Comparison of ENCODE assay signal across 9 mouse cellular contexts in the genomic region with DNA sequence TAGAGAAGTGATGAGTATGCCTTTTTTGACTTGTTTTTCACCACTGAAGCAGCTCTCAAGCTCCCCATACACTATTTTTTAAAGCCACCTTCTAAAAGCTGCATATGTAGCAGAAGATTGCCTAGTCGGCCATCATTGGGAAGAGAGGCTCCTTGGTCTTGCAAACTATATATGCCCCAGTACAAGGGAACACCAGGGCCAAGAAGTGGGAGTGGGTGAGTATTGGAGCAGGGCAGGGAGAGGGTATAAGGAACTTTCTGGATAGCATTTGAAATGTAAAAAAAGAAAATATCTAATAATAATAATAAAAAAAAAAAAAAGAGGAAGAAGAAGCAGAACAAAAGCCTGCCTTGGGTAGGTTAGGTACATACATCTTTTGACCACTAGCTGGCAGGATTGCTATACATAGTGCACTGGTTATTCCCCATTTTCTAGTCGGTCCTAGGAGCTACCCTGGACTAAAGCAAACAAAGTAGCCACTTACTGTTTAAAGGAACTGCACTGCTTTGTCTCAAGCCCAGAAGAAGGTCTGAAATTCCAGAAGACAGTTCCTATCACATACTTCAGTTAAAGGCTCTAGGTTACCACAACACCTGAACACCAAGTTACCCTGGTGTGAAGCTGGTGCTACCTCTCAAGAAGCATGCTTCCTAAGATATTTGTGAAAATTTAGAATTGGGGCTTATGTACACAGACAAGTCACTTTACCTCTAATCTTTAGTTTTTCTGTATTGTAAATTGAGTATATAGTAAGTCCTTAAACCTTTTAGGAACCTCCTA.
DNase-seq lines count a peak whose midpoint lies in the region; ATAC-seq and TF ChIP-seq lines count a peak whose summit lies in the region.
"Had no signal": no experiment of that assay in that cellular context is flagged by ENCODE, and none has a peak within 500 bp of the region (broad histone marks: within the 10 kb centered on the region; RNA-seq: fewer than 3 reads in every experiment).

No protein-coding gene starts in this region.

- 26% methylated on average over 2 of the region's 2 CpGs for WGBS in heart, embryonic 15.5 days
- 30% methylated on average over 2 of the region's 2 CpGs for WGBS in kidney, embryonic 14.5 days
- 48% methylated on average over 2 of the region's 2 CpGs for WGBS in midbrain, postnatal 0 days

- no peaks in the 10 kb centered on the region for H3K9me3 ChIP-seq in heart, embryonic 15.5 days (replicated peaks)
- H3K9me3 ChIP-seq in ES-Bruce4 (replicated peaks; ENCODE audit: control insufficient read depth, insufficient read depth, low read length, poor library complexity, severe bottlenecking), result no peaks in the 10 kb centered on the region
- H3K9me3 ChIP-seq in kidney, embryonic 14.5 days (ENCODE audit: control insufficient read depth, low read length), result no peaks in the 10 kb centered on the region
- no peaks in the 10 kb centered on the region for H3K9me3 ChIP-seq in midbrain, postnatal 0 days (ENCODE audit: low read length)
- H3K9me3 ChIP-seq: embryonic facial prominence, embryonic 12.5 days had no signal

- H3K27ac ChIP-seq in heart, embryonic 15.5 days, result no peak overlapping the region
- H3K27ac ChIP-seq in ES-Bruce4 (ENCODE audit: insufficient read depth, low read length), result no peak overlapping the region
- no peak overlapping the region for H3K27ac ChIP-seq in kidney, embryonic 14.5 days (ENCODE audit: low read depth, low read length)
- H3K27ac ChIP-seq in midbrain, postnatal 0 days (ENCODE audit: low read depth, low read length), result no peak overlapping the region
- H3K27ac ChIP-seq: embryonic facial prominence, embryonic 12.5 days had no signal

- H3K9ac ChIP-seq in heart, embryonic 15.5 days, result no peak overlapping the region
- H3K9ac ChIP-seq in ES-Bruce4 (ENCODE audit: low read depth, poor library complexity, severe bottlenecking), result no peak overlapping the region
- no peak overlapping the region for H3K9ac ChIP-seq in kidney, embryonic 14.5 days (ENCODE audit: low read depth, low read length)
- no peak overlapping the region for H3K9ac ChIP-seq in midbrain, postnatal 0 days (replicated peaks; ENCODE audit: low read length, poor library complexity, severe bottlenecking)
- H3K9ac ChIP-seq: embryonic facial prominence, embryonic 12.5 days had no signal

- H3K4me2 ChIP-seq in heart, embryonic 15.5 days, result no peak overlapping the region
- H3K4me2 ChIP-seq in kidney, embryonic 14.5 days (replicated peaks; ENCODE audit: low read depth, low read length), result no peak overlapping the region
- H3K4me2 ChIP-seq in midbrain, postnatal 0 days (ENCODE audit: low read depth, low read length, poor library complexity, severe bottlenecking), result no peak overlapping the region
- H3K4me2 ChIP-seq: embryonic facial prominence, embryonic 12.5 days had no signal

- no peaks in the 10 kb centered on the region for H3K36me3 ChIP-seq in heart, embryonic 15.5 days
- no peaks in the 10 kb centered on the region for H3K36me3 ChIP-seq in ES-Bruce4 (ENCODE audit: control insufficient read depth, insufficient read depth, low read length, poor library complexity, severe bottlenecking)
- no peaks in the 10 kb centered on the region for H3K36me3 ChIP-seq in kidney, embryonic 14.5 days (ENCODE audit: control insufficient read depth, insufficient read depth, low read length)
- H3K36me3 ChIP-seq in midbrain, postnatal 0 days (ENCODE audit: insufficient read depth, low read length), result no peaks in the 10 kb centered on the region
- H3K36me3 ChIP-seq: embryonic facial prominence, embryonic 12.5 days had no signal

- no peak overlapping the region for H3K4me3 ChIP-seq in heart, embryonic 15.5 days
- no peak overlapping the region for H3K4me3 ChIP-seq in ES-Bruce4 (ENCODE audit: low read depth, low read length)
- no peak overlapping the region for H3K4me3 ChIP-seq in kidney, embryonic 14.5 days (ENCODE audit: low read length)
- no peak overlapping the region for H3K4me3 ChIP-seq in midbrain, postnatal 0 days (ENCODE audit: low read depth, low read length)
- H3K4me3 ChIP-seq: embryonic facial prominence, embryonic 12.5 days had no signal

- DNase-seq in heart, adult 11 months, result no peak
- DNase-seq in embryo, embryonic 9.5 days (ENCODE audit: extremely low spot score), result peak; percentile 45
- peak; percentile 3 for DNase-seq in midbrain, postnatal 0 days (ENCODE audit: low spot score)
- DNase-seq in cerebellum, adult 9-11 months, result no peak
- DNase-seq in gastrocnemius, postnatal 10 days, result no peak

- peak; percentile 8 for TF ChIP-seq CTCF in ES-Bruce4 (IDR thresholded peaks at IDR 0.05; ENCODE audit: low read depth, low read length)
- TF ChIP-seq CTCF in midbrain, postnatal 0 days (IDR thresholded peaks at IDR 0.05), result peak; percentile 59

- TF ChIP-seq POLR2A in ES-Bruce4 (IDR thresholded peaks at IDR 0.05; ENCODE audit: insufficient read depth, low read length), result no peak

- no peaks in the 10 kb centered on the region for H3K27me3 ChIP-seq in heart, embryonic 15.5 days
- H3K27me3 ChIP-seq in ES-Bruce4 (ENCODE audit: control insufficient read depth, insufficient read depth, low read length, poor library complexity, severe bottlenecking), result no peaks in the 10 kb centered on the region
- no peaks in the 10 kb centered on the region for H3K27me3 ChIP-seq in kidney, embryonic 14.5 days (ENCODE audit: control insufficient read depth, insufficient read depth, low read length)
- H3K27me3 ChIP-seq in midbrain, postnatal 0 days (ENCODE audit: insufficient read depth, low read length), result no peaks in the 10 kb centered on the region
- H3K27me3 ChIP-seq: embryonic facial prominence, embryonic 12.5 days had no signal

- H3K4me1 ChIP-seq in heart, embryonic 15.5 days (replicated peaks), result no peaks in the 10 kb centered on the region
- no peaks in the 10 kb centered on the region for H3K4me1 ChIP-seq in ES-Bruce4 (ENCODE audit: control insufficient read depth, insufficient read depth, low read length)
- H3K4me1 ChIP-seq in kidney, embryonic 14.5 days (ENCODE audit: control insufficient read depth, insufficient read depth, low read length), result no peaks in the 10 kb centered on the region
- H3K4me1 ChIP-seq in midbrain, postnatal 0 days (ENCODE audit: insufficient read depth, low read length), result no peaks in the 10 kb centered on the region
- H3K4me1 ChIP-seq: embryonic facial prominence, embryonic 12.5 days had no signal

- ATAC-seq in heart, embryonic 15.5 days (replicated peaks; ENCODE audit: insufficient number of reproducible peaks, insufficient read depth, low FRiP score, low read depth), result 0 out of 2 replicates have a peak, but pooled peaks have one; percentile 66
- ATAC-seq in kidney, embryonic 14.5 days (ENCODE audit: low FRiP score, low TSS enrichment), result peak; percentile 93
- ATAC-seq in midbrain, postnatal 0 days (ENCODE audit: low FRiP score), result no peak

- TF ChIP-seq EP300 in ES-Bruce4 (IDR thresholded peaks at IDR 0.05; ENCODE audit: insufficient read depth, low read depth, low read length), result no peak

Comparison
In these comparisons a context has a peak if more than half of its experiments do, and no peak if none do; other contexts are left out.
1. DNase-seq: peak in embryo, embryonic 9.5 days (single experiment) and midbrain, postnatal 0 days (single experiment); none in heart, adult 11 months (single experiment), cerebellum, adult 9-11 months (single experiment) and gastrocnemius, postnatal 10 days (single experiment).